ENCODE assay signal across 16 mouse cellular contexts in the genomic region with DNA sequence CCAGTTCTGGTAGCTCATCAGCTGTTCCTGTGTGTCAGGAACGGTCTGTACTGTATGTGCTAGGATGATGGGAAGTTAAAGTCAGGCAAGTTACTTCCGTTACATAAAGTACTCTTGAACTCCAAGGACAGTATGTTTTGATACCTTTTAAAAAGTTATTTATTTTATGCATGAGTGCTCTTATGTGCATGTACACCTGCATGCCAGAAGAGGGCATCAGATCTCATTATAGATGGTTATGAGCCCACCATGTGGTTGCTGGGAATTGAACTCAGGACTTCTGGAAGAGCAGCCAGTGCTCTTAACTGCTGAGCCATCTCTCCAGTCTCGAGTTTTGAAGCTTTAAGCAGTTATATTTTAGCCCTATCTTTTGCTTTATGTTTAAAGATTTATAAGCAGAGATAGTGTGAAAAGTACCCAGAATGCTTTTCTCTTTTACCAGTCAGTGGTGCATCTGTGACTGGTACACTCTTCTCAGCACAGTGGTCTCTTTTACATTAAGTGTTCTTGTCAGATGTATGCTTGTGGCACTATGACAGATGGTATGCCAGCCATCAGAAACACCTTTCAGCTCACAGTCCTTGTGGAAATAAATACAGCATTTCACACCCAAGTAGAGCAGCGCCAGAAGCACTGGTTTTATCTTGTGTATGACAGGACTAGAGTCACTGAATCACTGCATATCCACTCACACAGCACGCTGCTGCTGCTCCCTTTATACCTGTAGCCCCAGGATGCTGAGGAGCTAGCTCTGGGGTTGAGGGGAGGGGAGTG. TPM values are rescaled to one million over a fixed set of nuclear protein-coding genes. Genes with fewer than 3 reads are reported as not detected.
A peak's percentile ranks its signal among the peaks of the same experiment; 100 is the strongest.
DNase-seq lines count a peak whose midpoint lies in the region; ATAC-seq and TF ChIP-seq lines count a peak whose summit lies in the region.
"Had no signal": no experiment of that assay in that cellular context is flagged by ENCODE, and none has a peak within 500 bp of the region (broad histone marks: within the 10 kb centered on the region; RNA-seq: fewer than 3 reads in every experiment).

No protein-coding gene starts in this region.

- peak; percentile 38 for TF ChIP-seq CTCF in lung, postnatal 0 days (IDR thresholded peaks at IDR 0.05)

- peaks cover 98% of the 10 kb centered on the region for H3K36me3 ChIP-seq in forebrain, embryonic 14.5 days (ENCODE audit: control insufficient read depth, insufficient read depth, low read length)
- peaks cover 100% of the 10 kb centered on the region for H3K36me3 ChIP-seq in forebrain, embryonic 10.5 days (replicated peaks)
- peaks cover 76% of the 10 kb centered on the region for H3K36me3 ChIP-seq in heart, embryonic 16.5 days (ENCODE audit: control insufficient read depth, insufficient read depth)
- H3K36me3 ChIP-seq in lung, postnatal 0 days (ENCODE audit: insufficient read depth, low read length) = peaks cover 51% of the 10 kb centered on the region

- no peak overlapping the region for H3K9ac ChIP-seq in forebrain, embryonic 14.5 days (ENCODE audit: low read length)
- no peak overlapping the region for H3K9ac ChIP-seq in heart, embryonic 16.5 days (ENCODE audit: low read length)
- no peak overlapping the region for H3K9ac ChIP-seq in lung, postnatal 0 days (replicated peaks; ENCODE audit: low read depth)
- H3K9ac ChIP-seq: kidney, embryonic 15.5 days; limb, embryonic 15.5 days had no signal

- H3K4me1 ChIP-seq in forebrain, embryonic 14.5 days (ENCODE audit: control insufficient read depth, insufficient read depth, low read length) = peaks cover under 1% of the 10 kb centered on the region
- peaks cover 9% of the 10 kb centered on the region for H3K4me1 ChIP-seq in forebrain, embryonic 10.5 days
- peaks cover 29% of the 10 kb centered on the region for H3K4me1 ChIP-seq in heart, embryonic 16.5 days (ENCODE audit: control insufficient read depth, insufficient read depth, low read length)
- H3K4me1 ChIP-seq in lung, postnatal 0 days (ENCODE audit: insufficient read depth, low read depth, low read length) = no peaks in the 10 kb centered on the region

- no peaks in the 10 kb centered on the region for H3K27me3 ChIP-seq in forebrain, embryonic 14.5 days (replicated peaks; ENCODE audit: control insufficient read depth, insufficient read depth, low read length)
- H3K27me3 ChIP-seq in forebrain, embryonic 10.5 days (ENCODE audit: poor library complexity, severe bottlenecking) = no peaks in the 10 kb centered on the region
- H3K27me3 ChIP-seq in heart, embryonic 16.5 days (ENCODE audit: control insufficient read depth, insufficient read depth, low read length) = no peaks in the 10 kb centered on the region
- H3K27me3 ChIP-seq in lung, postnatal 0 days (replicated peaks; ENCODE audit: insufficient read depth, low read length) = no peaks in the 10 kb centered on the region
- H3K27me3 ChIP-seq: kidney, embryonic 15.5 days; limb, embryonic 15.5 days; megakaryocyte, embryonic 14.5 days had no signal

- H3K4me2 ChIP-seq in forebrain, embryonic 14.5 days (ENCODE audit: low read length) = no peak overlapping the region
- H3K4me2 ChIP-seq in heart, embryonic 16.5 days (ENCODE audit: low read depth, low read length) = no peak overlapping the region
- no peak overlapping the region for H3K4me2 ChIP-seq in lung, postnatal 0 days (replicated peaks; ENCODE audit: low read depth, low read length)
- H3K4me2 ChIP-seq: kidney, embryonic 15.5 days; limb, embryonic 15.5 days had no signal

- no peak overlapping the region for H3K4me3 ChIP-seq in forebrain, embryonic 14.5 days (ENCODE audit: low read depth, low read length)
- no peak overlapping the region for H3K4me3 ChIP-seq in forebrain, embryonic 10.5 days
- no peak overlapping the region for H3K4me3 ChIP-seq in heart, embryonic 16.5 days (ENCODE audit: low read length)
- no peak overlapping the region for H3K4me3 ChIP-seq in lung, postnatal 0 days (ENCODE audit: low read depth, low read length)
- H3K4me3 ChIP-seq: embryonic facial prominence, embryonic 10.5 days; erythroblast, embryonic 14.5 days; kidney, embryonic 15.5 days; limb, embryonic 15.5 days; megakaryocyte, embryonic 14.5 days had no signal

- 81% methylated on average over 5 of the region's 5 CpGs for WGBS in forebrain, embryonic 14.5 days
- WGBS in forebrain, embryonic 10.5 days = 92% methylated on average over 5 of the region's 5 CpGs
- 55% methylated on average over 5 of the region's 5 CpGs for WGBS in heart, embryonic 16.5 days
- 71% methylated on average over 5 of the region's 5 CpGs for WGBS in lung, postnatal 0 days

- no peak overlapping the region; the same call in 1 of the 2 replicates for H3K27ac ChIP-seq in forebrain, embryonic 14.5 days (ENCODE audit: low read depth, low read length)
- no peak overlapping the region for H3K27ac ChIP-seq in forebrain, embryonic 10.5 days
- peak overlapping the region; percentile 13 for H3K27ac ChIP-seq in heart, embryonic 16.5 days (ENCODE audit: low read length)
- no peak overlapping the region for H3K27ac ChIP-seq in lung, postnatal 0 days (ENCODE audit: low read length)
- H3K27ac ChIP-seq: embryonic facial prominence, embryonic 10.5 days; kidney, embryonic 15.5 days; limb, embryonic 15.5 days had no signal

- DNase-seq in forebrain, embryonic 14.5 days (ENCODE audit: low spot score) = peak; percentile 68
- no peak for DNase-seq in forebrain, embryonic 10.5 days (ENCODE audit: extremely low spot score, low spot score)
- no peak for DNase-seq in heart, adult 8-10 months (ENCODE audit: low spot score)
- no peak for DNase-seq in lung, postnatal 0 days (ENCODE audit: low spot score)
- DNase-seq in lung, postnatal 14 days = no peak
- DNase-seq in telencephalon, adult 2 months (ENCODE audit: low read depth, low spot score) = peak; percentile 55
- no peak for DNase-seq in adrenal gland, postnatal 14 days
- DNase-seq: cerebellum, adult 11 months; cerebellum, postnatal 25 days; thymus, postnatal 36 days had no signal

- TF ChIP-seq EP300 in lung, postnatal 0 days (IDR thresholded peaks at IDR 0.05) = peak; percentile 17; the same call in 1 of the 2 replicates

- H3K9me3 ChIP-seq in forebrain, embryonic 14.5 days (replicated peaks; ENCODE audit: control insufficient read depth, low read length) = no peaks in the 10 kb centered on the region
- H3K9me3 ChIP-seq in forebrain, embryonic 10.5 days = no peaks in the 10 kb centered on the region
- no peaks in the 10 kb centered on the region for H3K9me3 ChIP-seq in heart, embryonic 16.5 days (replicated peaks; ENCODE audit: control insufficient read depth, low read length)
- H3K9me3 ChIP-seq in lung, postnatal 0 days (ENCODE audit: low read length) = no peaks in the 10 kb centered on the region
- H3K9me3 ChIP-seq: embryonic facial prominence, embryonic 10.5 days; kidney, embryonic 15.5 days; limb, embryonic 15.5 days; megakaryocyte, embryonic 14.5 days had no signal

- peak; percentile 84; the same call in 1 of the 2 replicates for ATAC-seq in forebrain, embryonic 14.5 days
- no peak; the same call in 1 of the 2 replicates for ATAC-seq in heart, embryonic 16.5 days (replicated peaks; ENCODE audit: extremely low read depth, insufficient read depth, low FRiP score)
- no peak for ATAC-seq in lung, postnatal 0 days

RNA-seq across cellular contexts. Expression of a gene that starts 6.8 kb away (rescaled TPM):
- 30.9 and 38.6 TPM in 2 replicates for polyA plus RNA-seq in forebrain, embryonic 14.5 days (2014; fragmentation: Nextera tagmentation; extraction: Ambion mirVana)
- polyA plus RNA-seq in forebrain, embryonic 10.5 days (2016; fragmentation: Nextera tagmentation; extraction: Ambion mirVana) = 16.6 and 17.7 TPM in 2 replicates
- 42.8 and 44.4 TPM in 2 replicates for polyA plus RNA-seq in heart, embryonic 16.5 days (2015; fragmentation: Nextera tagmentation; extraction: Ambion mirVana)
- total RNA-seq in heart, adult 8-10 months (2022) = 10 to 100 TPM in 2 of 4 experiments, 1 to 10 TPM in 2; 8.4 to 12.0 (median 10.3) TPM
- 13.0 and 14.7 TPM in 2 replicates for polyA plus RNA-seq in lung, postnatal 0 days (2015; fragmentation: Nextera tagmentation; extraction: Ambion mirVana)
- total RNA-seq in adrenal gland, postnatal 14 days (2021) = 36.2 and 38.0 TPM in 2 replicates

RNA-seq across cellular contexts. Expression of a gene that starts 17.0 kb away (rescaled TPM):
- polyA plus RNA-seq in forebrain, embryonic 14.5 days (2014; fragmentation: Nextera tagmentation; extraction: Ambion mirVana) = 292 TPM in 2 replicates
- polyA plus RNA-seq in forebrain, embryonic 10.5 days (2016; fragmentation: Nextera tagmentation; extraction: Ambion mirVana) = 271 and 273 TPM in 2 replicates
- 524 and 538 TPM in 2 replicates for polyA plus RNA-seq in heart, embryonic 16.5 days (2015; fragmentation: Nextera tagmentation; extraction: Ambion mirVana)
- 100 to 1,000 TPM; 468 to 498 (median 480) TPM for total RNA-seq in heart, adult 8-10 months (2022)
- polyA plus RNA-seq in lung, postnatal 0 days (2015; fragmentation: Nextera tagmentation; extraction: Ambion mirVana) = 220 and 221 TPM in 2 replicates
- 239 and 261 TPM in 2 replicates for total RNA-seq in adrenal gland, postnatal 14 days (2021)

Comparison
In these comparisons a context has a peak if more than half of its experiments do, and no peak if none do; other contexts are left out.
1. DNase-seq: peak in forebrain, embryonic 14.5 days (single experiment) and telencephalon, adult 2 months (single experiment); none in forebrain, embryonic 10.5 days (single experiment), heart, adult 8-10 months (single experiment), lung, postnatal 0 days (single experiment), lung, postnatal 14 days (single experiment) and adrenal gland, postnatal 14 days (single experiment).